Mouse (Mus musculus) right cerebral cortex, postnatal 14 days (tissue): ENCODE results near the gene Vmn1r126.
"Not testable (repeated sequence)": the region's sequence is repeated elsewhere in the genome, so short reads cannot be mapped to it uniquely, and the experiment has no call there.

Experiments used
- DNase-seq: peaks from one replicate; pipeline ENCODE4 v3.0.0; 2022

Gene Vmn1r126

DNA sequence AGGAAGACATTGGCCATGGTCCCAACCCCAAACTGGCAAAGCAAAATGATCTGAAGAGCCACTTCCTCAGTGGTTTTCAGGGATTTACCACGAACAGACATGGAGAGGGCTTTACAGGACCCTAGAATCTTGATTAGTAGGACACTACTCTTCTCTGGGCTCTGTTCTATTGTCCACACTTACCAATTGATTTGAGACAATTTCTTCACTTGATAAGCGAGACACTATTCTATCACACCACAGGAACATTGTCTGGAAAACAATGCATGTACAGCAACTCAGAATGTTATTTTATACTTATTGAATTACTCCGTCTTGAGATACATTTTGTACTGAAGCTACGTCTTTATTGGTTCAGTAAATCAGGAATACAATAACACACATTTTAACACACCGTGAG is at the start of gene Vmn1r126:
Gene Vmn1r126, minus strand, starts transcription at position 101 of the 400 bp plus-strand sequence.
- not testable (repeated sequence) for DNase-seq

DNA sequence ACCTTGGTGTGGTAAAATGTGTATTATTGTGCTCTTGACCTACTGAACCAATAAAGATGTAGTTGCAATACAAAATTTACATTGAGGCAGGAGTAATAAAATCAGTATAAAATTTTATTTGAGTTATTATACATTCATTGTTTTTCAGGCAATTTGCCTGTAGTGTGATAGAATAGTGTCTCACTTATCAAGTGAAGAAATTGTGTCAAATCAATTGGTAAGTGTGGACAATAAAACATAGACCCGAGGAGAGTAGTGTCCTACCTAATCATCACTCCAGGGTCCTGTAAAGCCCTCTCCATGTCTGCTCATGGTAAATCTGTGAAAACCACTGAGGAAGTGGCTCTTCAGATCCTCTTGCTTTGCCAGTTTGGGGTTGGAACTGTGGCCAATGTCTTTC is 47.8 kb upstream of the Vmn1r126 start, which contains the start of gene Vmn1r128:
Gene Vmn1r128, plus strand, starts transcription at position 301 of the 400 bp plus-strand sequence.
- DNase-seq, result not testable (repeated sequence)

DNA sequence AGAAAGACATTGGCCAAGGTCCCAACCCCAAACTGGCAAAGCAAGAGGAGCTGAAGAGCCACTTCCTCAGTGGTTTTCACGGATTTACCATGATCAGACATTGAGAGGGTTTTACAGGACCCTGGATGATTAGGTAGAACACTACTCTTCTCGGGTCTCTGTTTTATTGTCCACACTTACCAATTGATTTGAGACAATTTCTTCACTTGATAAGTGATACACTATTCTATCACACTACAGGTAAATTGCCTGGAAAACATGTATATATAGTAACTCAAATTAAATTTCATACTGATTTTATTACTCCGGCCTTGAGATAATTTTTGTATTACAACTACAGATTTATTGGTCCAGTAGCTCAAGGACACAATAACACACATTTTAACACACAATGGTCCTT is 18.5 kb upstream of the Vmn1r126 start, which contains the start of gene Vmn1r127:
Gene Vmn1r127, minus strand, starts transcription at position 101 of the 400 bp plus-strand sequence.
- not testable (repeated sequence) for DNase-seq

DNA sequence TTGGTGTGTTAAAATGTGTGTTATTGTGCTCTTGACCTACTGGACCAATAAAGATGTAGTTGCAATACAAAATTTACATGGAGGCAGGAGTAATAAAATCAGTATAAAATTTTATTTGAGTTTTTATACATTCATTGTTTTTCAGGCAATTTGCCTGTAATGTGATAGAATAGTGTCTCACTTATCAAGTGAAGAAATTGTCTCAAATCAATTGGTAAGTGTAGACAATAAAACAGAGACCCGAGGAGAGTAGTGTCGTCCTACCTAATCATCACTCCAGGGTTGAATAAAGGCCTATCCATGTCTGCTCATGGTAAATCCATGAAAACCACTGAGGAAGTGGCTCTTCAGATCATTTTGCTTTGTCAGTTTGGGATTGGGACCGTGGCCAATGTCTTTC is 29.4 kb downstream of the Vmn1r126 start, which contains the start of gene Vmn1r125:
Gene Vmn1r125, plus strand, starts transcription at position 301 of the 400 bp plus-strand sequence.
- DNase-seq, result not testable (repeated sequence)

DNA sequence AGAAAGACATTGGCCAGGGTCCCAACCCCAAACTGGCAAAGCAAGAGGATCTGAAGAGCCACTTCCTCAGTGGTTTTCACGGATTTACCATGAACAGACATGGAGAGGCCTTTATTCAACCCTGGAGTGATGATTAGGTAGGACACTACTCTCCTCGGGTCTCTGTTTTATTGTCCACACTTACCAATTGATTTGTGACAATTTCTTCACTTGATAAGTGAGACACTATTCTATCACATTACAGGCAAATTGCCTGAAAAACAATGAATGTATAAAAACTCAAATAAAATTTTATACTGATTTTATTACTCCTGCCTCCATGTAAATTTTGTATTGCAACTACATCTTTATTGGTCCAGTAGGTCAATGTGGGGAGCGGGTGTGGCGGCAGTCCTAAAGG is 40.8 kb downstream of the Vmn1r126 start, which contains the start of gene Vmn1r124:
Gene Vmn1r124, minus strand, starts transcription at position 101 of the 400 bp plus-strand sequence.
- not testable (repeated sequence) for DNase-seq
